Mouse (Mus musculus) small intestine, adult 2 months (tissue): ENCODE results near the gene Gm572. TPM values are rescaled to one million over a fixed set of nuclear protein-coding genes. Genes with fewer than 3 reads are reported as not detected.

Experiments
- H3K27ac ChIP-seq: fragments of 200-500 bp; 2 replicates; pipeline ENCODE4 v1.5.1; 2012; ENCODE audit warnings: low read depth, low read length, control low read depth, inconsistent platforms; ENCODE audit not compliant: insufficient read depth
- H3K27me3 ChIP-seq: fragments of 200-500 bp; 2 replicates; pipeline ENCODE4 v1.6.1; 2012; ENCODE audit warnings: mild to moderate bottlenecking, moderate library complexity, low read length, inconsistent platforms; ENCODE audit not compliant: control insufficient read depth, insufficient read depth
- H3K36me3 ChIP-seq: fragments of 200-500 bp; 2 replicates; pipeline ENCODE4 v1.6.1; 2012; ENCODE audit warnings: mild to moderate bottlenecking, low read length, control low read depth, inconsistent platforms; ENCODE audit not compliant: control insufficient read depth, insufficient read depth
- H3K4me1 ChIP-seq: fragments of 200-500 bp; 2 replicates; pipeline ENCODE4 v1.6.1; 2012; ENCODE audit warnings: low read length, inconsistent platforms, mixed read lengths; ENCODE audit not compliant: control insufficient read depth, insufficient read depth, insufficient read length
- H3K4me3 ChIP-seq: fragments of 200-500 bp; 2 replicates; pipeline ENCODE4 v1.5.1; 2012; ENCODE audit warnings: low read depth, mild to moderate bottlenecking, control low read depth, inconsistent platforms, low read length, moderate library complexity
- CTCF ChIP-seq: fragments of 200-500 bp; IDR thresholded peaks from 2 replicates; pipeline ENCODE4 v1.5.1; 2012; ENCODE audit warnings: low read depth, mild to moderate bottlenecking, control low read depth, inconsistent platforms, low read length, moderate library complexity, mixed read lengths; ENCODE audit not compliant: insufficient replicate concordance, insufficient read length; ENCODE audit errors: extremely low read depth
- POLR2A ChIP-seq: fragments of 200-500 bp; IDR thresholded peaks from 2 replicates; pipeline ENCODE4 v1.6.1; 2012; ENCODE audit warnings: low read depth, mild to moderate bottlenecking, control low read depth, inconsistent platforms, low read length, moderate library complexity
- WGBS: fragments of 180-500 bp; shearing (Covaris S2); methylation state at CpG from one replicate; pipeline ENCODE4 v1.1.7; 2018; 5-methylcytosine and 5-hydroxymethylcytosine counted together
- polyA plus RNA-seq: library from polyadenylated mRNA; depleted of rRNA; stranded (reverse); fragments of >200 nt; gene quantifications from 2 replicates; pipeline ENCODE4 v1.2.3, GENCODE M21; 2012; rRNA removed

Gene Gm572
- polyA plus RNA-seq = 0.08 TPM in 1 of 2 replicates, not detected in the other

DNA sequence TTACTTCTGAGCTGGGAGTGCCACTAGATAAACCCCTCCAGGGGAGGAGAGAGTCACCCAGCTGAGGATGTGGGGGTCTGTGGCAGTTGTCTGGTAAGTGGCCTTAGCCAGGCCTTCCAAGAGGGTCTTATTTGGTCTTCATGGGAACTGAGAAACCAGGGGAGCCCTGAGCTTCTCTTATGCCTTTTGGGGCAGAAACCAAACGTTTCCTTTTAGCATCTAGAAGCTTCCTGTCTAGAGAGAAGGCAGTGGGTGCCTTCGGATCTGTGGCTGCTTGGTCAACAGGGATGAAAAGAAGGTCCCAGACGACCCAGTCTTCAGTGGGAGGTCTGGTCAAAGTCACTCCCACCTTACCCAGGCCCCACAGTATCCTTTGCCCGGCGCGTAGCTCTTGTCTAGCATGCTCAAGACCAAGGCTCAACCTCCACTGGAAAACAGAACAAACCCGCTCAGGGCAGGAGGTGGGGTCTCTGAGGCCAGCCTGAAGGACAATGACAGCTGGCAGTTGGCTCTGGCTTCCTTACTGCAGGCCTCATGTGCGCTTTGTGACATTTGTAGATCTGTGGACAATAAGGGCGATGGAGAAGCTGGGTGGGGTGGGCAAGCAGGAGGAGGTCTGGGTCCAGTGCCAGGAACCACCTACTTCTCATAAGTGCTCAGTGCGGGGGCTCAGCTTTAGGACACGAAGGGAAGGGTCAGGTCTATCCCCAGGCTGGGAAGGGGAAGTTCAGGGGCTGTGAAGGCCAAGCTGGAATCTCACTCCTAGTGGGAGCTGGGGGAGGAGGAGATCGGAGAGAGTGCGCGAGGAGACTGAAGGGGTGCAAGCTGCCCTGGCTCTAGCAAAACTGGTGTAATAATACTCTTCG, at the start of gene Gm572:
Gene Gm572 (plus strand): TSS at position 27 of the 866 bp plus-strand sequence.
- Histone ChIP-seq H3K4me3 (peak within 1 kb of the TSS; percentile 33), H3K27me3 (no peaks in the 10 kb centered on the region), H3K27ac (0 out of 2 replicates have a peak within 1 kb of the TSS, but pooled peaks have one; percentile 2), H3K4me1 (peaks cover 13% of the 10 kb centered on the region), H3K36me3 (no peaks in the 10 kb centered on the region)
- 52% methylated on average over 15 of the region's 15 CpGs for WGBS
- TF ChIP-seq POLR2A (no peak; the same call in 1 of the 2 replicates), CTCF (no peak)

DNA sequence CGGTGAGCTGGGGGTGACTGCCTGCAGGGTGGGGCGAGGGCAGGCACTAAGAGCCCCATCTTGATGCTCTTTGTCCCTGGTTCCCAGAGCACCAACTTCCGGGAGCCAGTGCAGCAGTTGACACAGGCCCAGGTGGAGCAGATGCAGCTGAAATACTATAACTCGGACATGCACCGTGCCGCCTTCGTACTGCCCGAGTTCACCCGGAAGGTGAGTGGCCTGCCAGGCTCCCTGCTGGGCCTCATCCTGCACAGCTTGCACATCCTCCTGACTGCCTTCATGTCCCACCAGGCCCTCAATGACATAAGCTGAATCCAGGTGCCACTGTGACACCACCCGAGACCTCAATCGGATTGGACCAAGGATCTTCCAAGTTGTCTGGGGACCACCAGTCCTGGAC, 49.1 kb upstream of the Gm572 start:
- Histone ChIP-seq H3K4me3 (no peak overlapping the region), H3K4me1 (peaks cover 7% of the 10 kb centered on the region; the same call in 1 of the 2 replicates), H3K27me3 (no peaks in the 10 kb centered on the region), H3K27ac (no peak overlapping the region), H3K36me3 (peaks cover 14% of the 10 kb centered on the region; the same call in 1 of the 2 replicates)
- 91% methylated on average over 11 of the region's 11 CpGs for WGBS
- TF ChIP-seq POLR2A (no peak), CTCF (no peak)

DNA sequence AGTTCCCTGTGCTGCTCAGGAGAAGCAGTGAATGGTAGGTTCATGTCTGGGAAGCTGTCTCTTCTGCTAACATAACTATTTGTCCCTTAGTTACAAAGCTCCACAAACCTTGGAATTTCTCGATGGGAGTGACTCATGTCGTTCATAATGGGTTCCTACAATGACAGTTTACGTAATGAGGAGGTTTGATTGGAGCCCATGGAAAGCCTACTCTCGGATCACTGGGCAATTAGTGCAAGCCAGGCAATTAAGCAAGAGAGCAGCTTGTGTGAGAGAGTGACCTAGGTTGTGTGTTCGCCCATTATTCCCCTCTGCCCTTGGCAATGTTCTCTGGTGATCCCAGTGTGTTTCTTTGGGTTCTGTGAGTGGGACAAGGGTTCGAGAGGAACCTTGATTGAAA, 47.2 kb upstream of the Gm572 start:
- Histone ChIP-seq H3K4me1 (peaks cover 7% of the 10 kb centered on the region; the same call in 1 of the 2 replicates), H3K36me3 (peaks cover 14% of the 10 kb centered on the region; the same call in 1 of the 2 replicates), H3K27ac (no peak overlapping the region), H3K4me3 (no peak overlapping the region), H3K27me3 (no peaks in the 10 kb centered on the region)
- WGBS = 83% methylated on average over 6 of the region's 6 CpGs
- no peak for TF ChIP-seq CTCF
- TF ChIP-seq POLR2A = no peak

DNA sequence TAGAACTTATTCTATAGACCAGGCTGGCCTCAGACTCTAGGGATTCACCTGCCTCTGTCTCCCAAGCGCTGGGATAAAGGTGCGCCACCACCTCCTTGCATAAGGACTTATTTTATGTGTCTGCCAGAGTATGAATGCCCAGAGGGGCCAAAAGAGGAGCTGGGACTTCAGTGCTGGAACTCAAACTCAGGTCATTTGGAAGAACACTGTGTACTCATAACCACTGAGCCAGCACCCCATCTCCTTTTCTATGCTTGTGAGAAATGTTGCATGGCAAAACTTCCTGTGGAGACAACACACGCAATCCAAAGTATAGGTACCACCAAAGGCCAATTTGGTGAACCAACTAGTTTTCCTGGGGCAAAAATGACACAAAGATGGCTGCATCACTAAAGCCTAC, 46.4 kb upstream of the Gm572 start:
- Histone ChIP-seq H3K27ac (no peak overlapping the region), H3K4me1 (peaks cover 7% of the 10 kb centered on the region; the same call in 1 of the 2 replicates), H3K27me3 (no peaks in the 10 kb centered on the region), H3K36me3 (peaks cover 14% of the 10 kb centered on the region; the same call in 1 of the 2 replicates), H3K4me3 (no peak overlapping the region)
- no peak for TF ChIP-seq POLR2A
- no peak for TF ChIP-seq CTCF
- 97% methylated on average over 3 of the region's 3 CpGs for WGBS

DNA sequence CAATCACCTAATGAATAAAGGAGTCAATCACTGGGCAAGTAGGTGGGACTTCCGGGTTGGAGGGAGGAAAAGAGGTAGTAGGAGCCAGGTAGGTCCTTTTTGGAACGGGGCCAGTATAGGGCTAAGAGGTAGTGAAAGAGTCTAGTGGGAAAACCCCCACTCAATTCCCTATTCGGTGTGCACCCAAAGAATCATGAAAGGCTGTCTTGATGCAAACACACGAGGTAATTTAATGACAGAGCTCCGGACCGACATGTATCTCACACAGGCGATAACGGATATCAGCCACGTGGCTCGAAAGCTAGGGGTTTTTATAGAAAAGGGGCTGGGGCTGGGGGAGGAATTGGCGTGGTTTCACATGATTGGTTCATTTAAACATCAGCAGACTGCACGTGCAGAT, 44.3 kb upstream of the Gm572 start:
- 94% methylated on average over 12 of the region's 12 CpGs for WGBS
- Histone ChIP-seq H3K36me3 (peaks cover 14% of the 10 kb centered on the region; the same call in 1 of the 2 replicates), H3K4me1 (peaks cover 3% of the 10 kb centered on the region; the same call in 1 of the 2 replicates), H3K27me3 (no peaks in the 10 kb centered on the region), H3K27ac (no peak overlapping the region), H3K4me3 (no peak overlapping the region)
- TF ChIP-seq POLR2A (no peak), CTCF (no peak)

DNA sequence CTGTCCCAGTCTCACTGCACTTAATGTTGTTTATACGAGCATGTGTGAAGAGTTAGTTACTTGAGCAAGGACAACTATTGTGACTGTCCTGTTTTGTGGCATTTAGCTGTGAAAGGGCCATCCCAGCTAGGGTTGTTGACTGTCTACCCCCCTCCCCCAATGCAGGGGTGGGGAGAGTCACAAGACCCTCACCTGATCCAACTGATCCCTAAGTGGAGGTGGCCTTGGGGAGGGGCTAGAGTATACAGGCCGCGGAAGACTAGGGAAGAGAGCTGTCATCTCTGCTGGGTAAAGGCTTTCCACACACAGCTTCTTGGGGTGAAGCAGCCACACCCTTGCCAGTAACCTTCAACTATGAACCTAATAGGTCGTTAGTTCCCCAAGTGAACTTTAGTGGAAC, 42.8 kb upstream of the Gm572 start:
- TF ChIP-seq POLR2A (no peak), CTCF (no peak)
- no peaks in the 10 kb centered on the region for H3K27me3 ChIP-seq
- 71% methylated on average over 4 of the region's 4 CpGs for WGBS
- peaks cover 7% of the 10 kb centered on the region; the same call in 1 of the 2 replicates for H3K36me3 ChIP-seq
- peaks cover 3% of the 10 kb centered on the region; the same call in 1 of the 2 replicates for H3K4me1 ChIP-seq
- no peak overlapping the region for H3K27ac ChIP-seq
- no peak overlapping the region for H3K4me3 ChIP-seq

DNA sequence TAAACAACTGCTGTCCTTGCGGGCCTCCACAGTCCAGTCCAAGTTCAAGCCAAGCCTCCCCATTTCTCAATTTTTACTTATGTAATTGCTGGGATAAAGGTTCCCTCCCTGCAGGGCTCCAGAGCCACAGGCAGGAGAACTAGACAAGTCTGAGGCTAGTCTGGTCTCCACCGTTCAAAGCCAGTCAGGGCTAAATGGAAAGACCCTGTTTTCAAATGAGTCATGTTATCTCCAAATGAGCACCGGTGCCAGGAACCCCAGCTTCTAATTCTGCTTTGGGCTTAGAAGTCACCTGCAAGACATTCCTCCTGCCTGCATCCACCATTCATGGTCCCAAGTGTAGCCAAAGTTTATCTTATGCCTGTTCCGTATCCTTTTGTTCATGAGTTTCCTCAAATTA, 41.2 kb upstream of the Gm572 start:
- 74% methylated on average over 4 of the region's 4 CpGs for WGBS
- Histone ChIP-seq H3K36me3 (0 out of 2 replicates have a peak, but pooled peaks cover 1% of the 10 kb centered on the region), H3K27ac (no peak overlapping the region), H3K4me1 (peaks cover 3% of the 10 kb centered on the region; the same call in 1 of the 2 replicates), H3K27me3 (no peaks in the 10 kb centered on the region), H3K4me3 (no peak overlapping the region)
- no peak for TF ChIP-seq POLR2A
- TF ChIP-seq CTCF = no peak
